Mouse (Mus musculus) thymus, adult 2 months (tissue): ENCODE data around the gene Slc27a1.

Source experiments
- CTCF ChIP-seq: fragments of 200-500 bp; IDR thresholded peaks from 2 replicates; pipeline ENCODE4 v1.5.1; 2012; ENCODE audit warnings: mild to moderate bottlenecking, control low read depth, low read length, moderate library complexity, borderline replicate concordance; ENCODE audit not compliant: control insufficient read depth, poor library complexity, insufficient read depth; ENCODE audit errors: extremely low read depth
- POLR2A ChIP-seq: fragments of 200-500 bp; IDR thresholded peaks from 2 replicates; pipeline ENCODE4 v1.6.1; 2012; ENCODE audit warnings: mild to moderate bottlenecking, low read length, control low read depth, moderate library complexity; ENCODE audit not compliant: control insufficient read depth, poor library complexity, insufficient read depth; ENCODE audit errors: extremely low read depth

DNA sequence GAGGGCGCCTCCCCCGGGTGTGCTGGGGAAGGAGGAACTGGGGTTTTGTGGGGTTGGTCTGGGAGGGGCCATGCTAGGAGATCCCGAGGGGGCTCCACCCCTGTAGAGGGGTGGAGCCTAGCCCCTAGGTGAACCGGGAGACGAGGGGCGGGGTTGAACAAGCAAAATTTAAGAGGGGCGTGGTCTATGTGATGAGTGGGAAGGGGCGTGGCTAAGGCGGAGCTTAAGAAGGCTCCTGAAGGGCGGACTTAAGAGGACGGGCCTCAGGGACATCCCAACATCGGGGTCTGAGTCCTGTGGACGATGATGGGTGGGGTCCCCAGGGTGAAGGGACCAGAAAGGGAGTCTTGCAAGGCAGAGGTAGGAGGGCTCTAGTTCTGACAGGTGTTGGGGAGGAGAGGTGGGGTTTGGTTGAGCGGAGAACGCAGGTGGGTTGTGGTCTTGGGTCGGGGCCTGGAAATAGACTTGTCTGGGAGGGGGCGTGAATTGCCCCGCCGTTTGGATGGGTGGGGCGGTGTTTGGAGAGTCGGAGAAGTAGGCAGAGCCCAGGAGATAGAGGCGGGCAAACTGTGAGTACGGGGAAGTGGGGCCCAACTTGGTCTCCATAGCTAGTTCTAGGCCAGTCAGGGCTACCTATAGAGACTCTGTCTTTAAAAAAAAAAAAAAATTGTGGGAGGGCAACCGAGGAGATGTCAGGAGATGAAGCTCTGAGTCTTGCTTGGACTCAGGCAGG lies 9.6 kb upstream of the Slc27a1 start:
- peak; percentile 56; the same call in 1 of the 2 replicates for TF ChIP-seq CTCF
- TF ChIP-seq POLR2A: 0 out of 2 replicates have a peak, but pooled peaks have one; percentile 43
